Mouse (Mus musculus) large intestine, adult 2 months (tissue): ENCODE results near the gene Alg14. TPM values are rescaled to one million over a fixed set of nuclear protein-coding genes. Genes with fewer than 3 reads are reported as not detected.

Source experiments
- DNase-seq: peaks from one replicate; pipeline ENCODE4 v3.0.0-alpha.2; 2012; ENCODE audit warnings: low read depth, low spot score
- WGBS: fragments of 180-500 bp; shearing (Covaris S2); methylation state at CpG from one replicate; pipeline ENCODE4 v1.1.7; 2018; 5-methylcytosine and 5-hydroxymethylcytosine counted together
- polyA plus RNA-seq: library from polyadenylated mRNA; depleted of rRNA; stranded (reverse); fragments of >200 nt; gene quantifications from 2 replicates; pipeline ENCODE4 v1.2.3, GENCODE M21; 2012; rRNA removed

Alg14 gene
- 13.4 and 15.2 TPM in 2 replicates for polyA plus RNA-seq

- DNase-seq = peak; percentile 97
- WGBS = under 1% methylated on average over 42 of the region's 42 CpGs
Measured at GRCm38 (mm10) chr3:121291560-121292258, at the start of gene Alg14. Gene Alg14 (plus strand): TSS chr3:121291773.

DNA sequence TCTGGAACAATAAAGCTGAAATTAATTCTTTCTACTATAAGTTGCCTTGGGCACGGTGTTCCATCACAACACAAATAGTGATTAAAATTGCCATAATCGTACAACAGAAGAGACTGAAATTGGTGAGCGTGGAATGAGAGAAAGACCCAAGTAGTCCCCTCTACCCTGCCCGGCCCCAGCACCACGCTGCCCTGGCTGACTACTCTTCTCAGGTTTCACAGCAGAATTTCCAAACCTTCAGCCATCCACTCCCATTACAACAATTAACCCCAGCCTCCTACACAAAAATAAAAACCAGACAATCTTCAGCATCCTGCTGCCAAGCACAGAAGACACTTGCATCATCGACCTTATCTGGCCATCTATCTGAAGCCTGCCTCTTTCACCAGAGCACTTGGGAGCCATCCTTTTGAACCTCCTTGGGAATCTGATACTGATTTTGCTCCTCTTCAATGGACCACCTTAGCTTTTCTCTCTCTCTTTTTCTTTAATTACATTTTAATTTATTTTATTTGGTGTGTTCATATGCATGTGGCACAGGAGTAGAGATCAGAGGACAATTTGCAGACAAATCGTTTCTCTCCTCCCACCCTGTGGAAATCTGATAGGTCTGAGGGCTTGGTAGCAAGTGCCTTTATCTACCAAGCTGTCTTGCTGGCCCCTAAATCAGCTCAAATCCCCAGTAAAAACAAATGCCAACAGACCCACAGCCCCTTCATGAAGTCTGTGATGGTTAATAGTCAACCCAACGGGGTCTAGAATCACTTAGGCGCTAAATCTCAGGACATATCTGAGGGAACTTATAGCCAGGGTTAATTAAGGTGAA, 49.2 kb upstream of the Alg14 start:
- DNase-seq = no peak
- WGBS = 71% methylated on average over 9 of the region's 9 CpGs

GRCm38 (mm10) chr3:121242941-121243340, 48.6 kb upstream of the Alg14 start:
- WGBS = 80% methylated on average over 4 of the region's 4 CpGs
- DNase-seq = no peak

DNA sequence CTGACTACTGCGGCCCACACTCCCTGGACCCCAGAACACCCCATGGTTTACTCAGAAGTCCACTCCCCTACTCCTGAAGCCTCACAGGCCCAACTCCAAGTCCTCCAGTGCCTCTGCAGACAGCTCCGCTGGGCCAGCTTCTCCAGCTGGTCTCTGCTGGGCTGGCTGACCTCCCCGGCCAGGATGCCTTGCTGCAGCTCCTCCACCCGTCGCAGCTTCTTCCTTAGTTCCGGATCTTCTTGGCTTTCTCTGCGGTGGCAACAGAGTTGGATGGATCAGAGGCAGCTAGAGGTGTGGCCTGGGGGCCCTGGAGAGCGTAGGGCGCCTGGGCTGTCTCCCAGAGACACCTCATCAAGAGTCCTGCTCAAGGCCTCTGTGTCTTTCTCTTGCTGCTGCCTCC, 41.5 kb upstream of the Alg14 start:
- no peak for DNase-seq
- WGBS = 82% methylated on average over 9 of the region's 9 CpGs

GRCm38 (mm10) chr3:121250576-121251433, 40.8 kb upstream of the Alg14 start:
- no peak for DNase-seq
- 64% methylated on average over 19 of the region's 19 CpGs for WGBS

- WGBS = 36% methylated on average over 7 of the region's 7 CpGs
- peak; percentile 78 for DNase-seq
Measured at GRCm38 (mm10) chr3:121255501-121255900, 36.1 kb upstream of the Alg14 start.

DNA sequence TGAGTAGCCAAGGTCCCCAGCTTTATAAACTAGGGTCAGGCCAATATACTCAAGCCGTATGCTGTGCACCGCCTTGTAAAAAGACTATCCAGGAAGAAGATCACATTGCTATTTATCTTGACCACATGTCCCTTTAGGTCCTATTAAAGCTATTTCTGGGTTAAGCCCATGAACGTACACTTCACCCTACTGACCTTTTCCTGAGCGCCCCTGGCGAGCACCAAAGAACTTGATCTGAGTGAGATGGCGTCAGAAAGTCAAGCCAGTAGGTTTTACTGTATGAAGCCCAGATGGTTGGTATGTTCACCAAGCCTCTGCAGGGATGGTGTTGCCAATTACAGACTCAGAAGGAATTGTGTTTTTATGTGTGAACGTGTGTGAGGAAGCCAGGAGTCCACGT, 35.4 kb upstream of the Alg14 start:
- no peak for DNase-seq
- WGBS = 80% methylated on average over 8 of the region's 8 CpGs

DNA sequence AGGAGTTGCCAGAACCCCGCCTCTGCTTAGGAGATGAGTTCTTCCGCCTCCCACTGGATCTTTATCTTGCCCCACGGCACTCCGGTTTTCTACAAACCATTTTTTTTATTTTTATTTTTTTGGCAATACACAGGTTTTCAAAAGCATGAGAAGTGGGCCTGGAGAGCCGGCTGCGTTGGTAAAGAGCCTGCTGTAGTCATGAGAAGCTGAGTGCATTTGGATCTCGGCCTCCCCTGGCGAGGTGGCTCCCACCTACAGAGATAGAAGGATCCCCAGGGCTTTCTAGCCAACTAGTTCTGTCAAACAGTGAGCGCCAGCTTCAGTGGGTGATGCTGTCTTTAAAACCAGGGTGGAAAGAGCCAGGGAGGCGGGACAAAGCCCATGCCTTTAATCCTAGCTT, 34.2 kb upstream of the Alg14 start:
- no peak for DNase-seq
- WGBS = 93% methylated on average over 10 of the region's 10 CpGs

DNA sequence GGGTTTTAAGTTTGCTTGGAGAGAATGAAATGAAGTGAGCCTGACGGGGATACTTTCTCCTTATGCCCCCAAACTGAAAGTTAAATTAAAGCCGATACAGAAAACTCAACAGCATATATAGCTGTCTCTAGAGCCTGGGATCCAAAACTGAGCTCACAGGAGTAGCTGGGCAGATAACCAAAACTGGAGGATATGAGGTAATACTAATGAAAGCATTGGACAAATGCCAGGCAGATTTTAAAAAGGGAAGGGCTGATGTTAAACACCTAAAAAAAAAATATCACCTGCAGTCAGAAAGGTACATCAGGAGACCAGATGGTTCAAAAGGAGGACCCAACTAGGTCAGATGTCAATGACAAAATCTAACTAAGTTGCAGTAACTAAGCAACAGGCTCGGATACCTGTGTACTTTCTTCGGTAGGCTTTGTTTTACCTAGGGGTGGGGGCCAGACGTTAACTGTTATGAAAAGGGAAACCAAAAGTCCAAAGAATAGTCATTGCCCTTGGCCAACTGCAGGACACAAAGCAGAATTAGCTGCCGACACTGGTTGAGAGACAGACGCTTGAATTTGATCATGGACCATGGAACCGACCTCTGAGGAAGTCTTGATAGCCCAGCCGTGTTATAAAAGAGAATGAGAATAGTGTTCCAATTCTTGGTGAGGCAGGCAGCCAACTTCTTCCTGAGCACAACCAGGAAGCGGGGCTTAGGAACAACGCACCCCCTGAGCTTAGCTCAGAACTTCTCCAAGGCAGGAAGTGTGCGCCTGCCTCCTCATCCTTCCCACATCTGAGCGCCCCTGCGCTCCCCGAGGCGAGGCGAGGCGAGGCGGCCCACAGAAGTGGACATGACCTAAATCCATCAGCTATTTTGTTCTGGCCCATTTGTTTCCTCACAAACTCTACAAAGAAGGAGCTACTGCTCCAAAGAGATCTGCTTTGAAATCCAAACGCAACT, 32.8 kb upstream of the Alg14 start:
- WGBS = 22% methylated on average over 20 of the region's 20 CpGs
- no peak for DNase-seq

DNA sequence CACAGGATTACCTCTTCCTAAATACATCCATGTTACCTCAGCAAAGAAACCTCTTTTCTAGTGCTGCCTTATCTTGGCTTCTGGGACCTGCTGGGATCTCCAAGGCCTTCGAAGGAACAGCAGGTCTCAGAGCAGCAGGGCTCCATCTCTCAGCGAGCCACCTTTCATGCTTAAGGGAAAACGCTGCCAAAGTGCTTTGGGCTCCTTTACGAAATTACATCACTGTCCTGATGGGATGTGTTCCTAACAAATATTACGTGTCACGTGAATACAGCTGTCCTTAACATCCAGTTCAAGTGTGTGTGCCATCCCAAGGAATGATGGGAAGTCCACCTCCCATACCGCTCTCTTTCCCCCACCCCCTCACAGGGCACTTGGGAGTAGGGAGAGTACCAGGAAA, 31.5 kb upstream of the Alg14 start:
- 84% methylated on average over 7 of the region's 7 CpGs for WGBS
- no peak for DNase-seq

- WGBS = 59% methylated on average over 1 of the region's 1 CpGs
- no peak for DNase-seq
Measured at GRCm38 (mm10) chr3:121260831-121261230, 30.7 kb upstream of the Alg14 start.

GRCm38 (mm10) chr3:121261251-121261650, 30.3 kb upstream of the Alg14 start:
- WGBS = 85% methylated on average over 7 of the region's 7 CpGs
- no peak for DNase-seq

- DNase-seq = no peak
- WGBS = 12% methylated on average over 21 of the region's 21 CpGs
Measured at GRCm38 (mm10) chr3:121261939-121262520, 29.5 kb upstream of the Alg14 start.

- under 1% methylated on average over 91 of the region's 97 CpGs for WGBS
- DNase-seq = no peak
Measured at GRCm38 (mm10) chr3:121262521-121263204, 28.9 kb upstream of the Alg14 start.

GRCm38 (mm10) chr3:121263205-121263548, 28.4 kb upstream of the Alg14 start:
- DNase-seq = no peak
- WGBS = 1% methylated on average over 20 of the region's 20 CpGs

DNA sequence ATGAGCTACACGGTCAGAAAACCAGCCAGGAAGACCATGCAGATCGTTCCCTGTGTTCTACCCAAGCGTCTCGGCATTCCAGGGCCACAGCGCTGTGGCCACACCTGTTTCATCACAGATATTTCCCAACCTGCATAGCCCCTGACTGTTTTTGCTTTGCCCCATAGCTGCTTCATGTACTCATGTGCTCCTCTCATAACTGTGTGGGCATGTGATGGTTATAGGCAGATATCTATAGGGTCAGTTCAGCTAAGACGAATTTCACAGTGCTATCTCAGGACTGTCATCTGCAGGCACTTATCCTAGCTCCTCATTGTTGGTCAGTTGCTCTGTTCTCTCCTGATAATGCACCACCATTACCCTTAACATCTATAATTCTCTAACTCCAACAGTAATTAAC, 27.3 kb upstream of the Alg14 start:
- DNase-seq = no peak
- 85% methylated on average over 6 of the region's 6 CpGs for WGBS

GRCm38 (mm10) chr3:121267283-121267682, 24.3 kb upstream of the Alg14 start:
- no peak for DNase-seq
- WGBS = 86% methylated on average over 5 of the region's 5 CpGs

DNA sequence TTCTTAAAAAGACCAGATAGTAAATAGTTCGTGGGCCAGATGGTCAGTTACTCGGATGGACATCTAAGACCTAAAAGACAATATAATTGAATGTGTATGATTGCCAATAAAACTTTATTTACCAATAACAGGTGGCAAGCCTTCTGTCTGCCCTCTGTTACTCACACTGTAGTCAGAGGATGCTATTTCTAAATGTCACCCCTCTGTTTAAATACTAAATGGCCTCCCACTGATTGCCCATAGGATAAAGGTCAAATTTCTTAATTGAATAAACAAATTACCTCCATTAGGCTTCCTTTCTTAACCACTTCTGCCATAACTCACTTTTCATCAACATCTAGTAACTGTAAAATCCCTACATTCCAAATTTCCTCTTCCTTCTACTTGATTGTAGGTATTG, 19.0 kb upstream of the Alg14 start:
- WGBS = 39% methylated on average over 2 of the region's 2 CpGs
- DNase-seq = no peak
